12 mouse cellular contexts compared by ENCODE assay signal in genomic region chr5:115231552-115232120, GRCm38 (mm10). TPM values are rescaled to one million over a fixed set of nuclear protein-coding genes. Genes with fewer than 3 reads are reported as not detected.
DNase-seq lines count a peak whose midpoint lies in the region; ATAC-seq and TF ChIP-seq lines count a peak whose summit lies in the region.
"Had no signal": no experiment of that assay in that cellular context is flagged by ENCODE, and none has a peak within 500 bp of the region (broad histone marks: within the 10 kb centered on the region; RNA-seq: fewer than 3 reads in every experiment).

No protein-coding gene starts in this region.

- ATAC-seq in heart, embryonic 13.5 days (ENCODE audit: extremely low read depth, insufficient number of reproducible peaks, low FRiP score, low TSS enrichment), result no peak
- ATAC-seq in kidney, embryonic 16.5 days (ENCODE audit: low FRiP score, low TSS enrichment), result no peak
- no peak for ATAC-seq in embryonic facial prominence, embryonic 14.5 days (ENCODE audit: low read depth)
- ATAC-seq: forebrain, embryonic 14.5 days had no signal

- H3K4me2 ChIP-seq in heart, embryonic 13.5 days, result peak overlapping the region; percentile 24
- peak overlapping the region; percentile 24 for H3K4me2 ChIP-seq in kidney, embryonic 16.5 days (replicated peaks; ENCODE audit: low read depth, low read length)
- peak overlapping the region; percentile 13; the same call in 1 of the 2 replicates for H3K4me2 ChIP-seq in embryonic facial prominence, embryonic 14.5 days (ENCODE audit: low read depth, low read length)
- H3K4me2 ChIP-seq: liver, embryonic 12.5 days had no signal

- H3K9ac ChIP-seq in heart, embryonic 13.5 days, result peak overlapping the region; percentile 8
- H3K9ac ChIP-seq in kidney, embryonic 16.5 days (replicated peaks; ENCODE audit: low read length), result no peak overlapping the region
- no peak overlapping the region for H3K9ac ChIP-seq in embryonic facial prominence, embryonic 14.5 days (ENCODE audit: low read depth, low read length)
- H3K9ac ChIP-seq: liver, embryonic 12.5 days had no signal

- H3K4me3 ChIP-seq in heart, embryonic 13.5 days, result no peak overlapping the region
- no peak overlapping the region for H3K4me3 ChIP-seq in kidney, embryonic 16.5 days (ENCODE audit: low read length)
- H3K4me3 ChIP-seq in E14TG2a.4 (replicated peaks; ENCODE audit: low read length), result peak overlapping the region; percentile 56
- no peak overlapping the region for H3K4me3 ChIP-seq in embryonic facial prominence, embryonic 14.5 days (ENCODE audit: low read depth, low read length)
- H3K4me3 ChIP-seq: liver, embryonic 12.5 days had no signal

- no peaks in the 10 kb centered on the region for H3K36me3 ChIP-seq in heart, embryonic 13.5 days
- no peaks in the 10 kb centered on the region for H3K36me3 ChIP-seq in kidney, embryonic 16.5 days (ENCODE audit: insufficient read depth, low read length)
- no peaks in the 10 kb centered on the region for H3K36me3 ChIP-seq in E14TG2a.4 (ENCODE audit: insufficient read depth, low read length)
- no peaks in the 10 kb centered on the region for H3K36me3 ChIP-seq in embryonic facial prominence, embryonic 14.5 days (ENCODE audit: control insufficient read depth, insufficient read depth, low read length)
- H3K36me3 ChIP-seq: liver, embryonic 12.5 days had no signal

- WGBS in heart, embryonic 13.5 days, result 43% methylated on average over 16 of the region's 16 CpGs
- WGBS in kidney, embryonic 16.5 days, result 19% methylated on average over 16 of the region's 16 CpGs
- 28% methylated on average over 16 of the region's 16 CpGs for WGBS in embryonic facial prominence, embryonic 14.5 days

- no peak for DNase-seq in heart, postnatal 4 days
- DNase-seq in kidney, adult 11 months, result no peak
- no peak for DNase-seq in embryonic facial prominence, embryonic 14.5 days (ENCODE audit: low spot score)
- no peak for DNase-seq in neural tube, embryonic 10.5 days (ENCODE audit: extremely low spot score, low spot score)
- DNase-seq: cerebellum, adult 11-12 months; kidney, postnatal 25 days; thymus, postnatal 36 days had no signal

- no peak overlapping the region for H3K27ac ChIP-seq in heart, embryonic 13.5 days (replicated peaks)
- no peak overlapping the region for H3K27ac ChIP-seq in kidney, embryonic 16.5 days (ENCODE audit: low read length)
- no peak overlapping the region for H3K27ac ChIP-seq in embryonic facial prominence, embryonic 14.5 days (replicated peaks; ENCODE audit: low read depth, low read length)
- H3K27ac ChIP-seq: liver, embryonic 12.5 days had no signal

- H3K27me3 ChIP-seq in heart, embryonic 13.5 days (replicated peaks), result peaks cover 34% of the 10 kb centered on the region
- H3K27me3 ChIP-seq in kidney, embryonic 16.5 days (ENCODE audit: insufficient read depth, low read length), result peaks cover 11% of the 10 kb centered on the region
- peaks cover 11% of the 10 kb centered on the region for H3K27me3 ChIP-seq in E14TG2a.4 (ENCODE audit: insufficient read depth, low read length)
- peaks cover 5% of the 10 kb centered on the region; the same call in 1 of the 2 replicates for H3K27me3 ChIP-seq in embryonic facial prominence, embryonic 14.5 days (replicated peaks; ENCODE audit: control insufficient read depth, insufficient read depth, low read length)

- H3K4me1 ChIP-seq in heart, embryonic 13.5 days, result peaks cover 10% of the 10 kb centered on the region
- peaks cover 14% of the 10 kb centered on the region for H3K4me1 ChIP-seq in kidney, embryonic 16.5 days (ENCODE audit: insufficient read depth, low read length)
- H3K4me1 ChIP-seq in E14TG2a.4 (replicated peaks; ENCODE audit: low read depth, low read length), result peaks cover 54% of the 10 kb centered on the region
- peaks cover 7% of the 10 kb centered on the region; the same call in 1 of the 2 replicates for H3K4me1 ChIP-seq in embryonic facial prominence, embryonic 14.5 days (ENCODE audit: control insufficient read depth, insufficient read depth, low read length)

- H3K9me3 ChIP-seq in heart, embryonic 13.5 days, result no peaks in the 10 kb centered on the region
- H3K9me3 ChIP-seq in kidney, embryonic 16.5 days (ENCODE audit: low read length), result no peaks in the 10 kb centered on the region
- H3K9me3 ChIP-seq in E14TG2a.4 (ENCODE audit: low read length), result no peaks in the 10 kb centered on the region
- H3K9me3 ChIP-seq in embryonic facial prominence, embryonic 14.5 days (ENCODE audit: control insufficient read depth, low read length), result no peaks in the 10 kb centered on the region
- H3K9me3 ChIP-seq: liver, embryonic 12.5 days had no signal

- TF ChIP-seq CTCF in E14TG2a.4 (conservative IDR thresholded peaks at IDR 0.05; ENCODE audit: low read length), result no peak

RNA-seq across cellular contexts. Expression of gene Pop5, which starts 4.0 kb away (rescaled TPM):
- polyA plus RNA-seq in heart, embryonic 13.5 days (2015; fragmentation: Nextera tagmentation; extraction: Ambion mirVana), result 63.6 and 73.0 TPM in 2 replicates
- total RNA-seq in heart, postnatal 4 days (2021), result 10 to 100 TPM; 21.1 to 26.1 TPM
- 129 and 135 TPM in 2 replicates for polyA plus RNA-seq in kidney, embryonic 16.5 days (2015; fragmentation: Nextera tagmentation; extraction: Ambion mirVana)
- polyA plus RNA-seq in embryonic facial prominence, embryonic 14.5 days (2014; fragmentation: Nextera tagmentation; extraction: Ambion mirVana), result 82.6 and 95.5 TPM in 2 replicates

RNA-seq across cellular contexts. Expression of gene Cabp1, which starts 37.5 kb away (rescaled TPM):
- polyA plus RNA-seq in heart, embryonic 13.5 days (2015; fragmentation: Nextera tagmentation; extraction: Ambion mirVana), result 0.53 and 0.60 TPM in 2 replicates
- 1 to 10 TPM; 5.5 to 6.6 TPM for total RNA-seq in heart, postnatal 4 days (2021)
- polyA plus RNA-seq in kidney, embryonic 16.5 days (2015; fragmentation: Nextera tagmentation; extraction: Ambion mirVana), result 1.3 TPM in 2 replicates
- polyA plus RNA-seq in embryonic facial prominence, embryonic 14.5 days (2014; fragmentation: Nextera tagmentation; extraction: Ambion mirVana), result 2.7 and 3.1 TPM in 2 replicates

RNA-seq across cellular contexts. Expression of gene Rnf10, which starts 41.1 kb away (rescaled TPM):
- polyA plus RNA-seq in heart, embryonic 13.5 days (2015; fragmentation: Nextera tagmentation; extraction: Ambion mirVana), result 111 and 121 TPM in 2 replicates
- total RNA-seq in heart, postnatal 4 days (2021), result 100 to 1,000 TPM; 277 to 284 TPM
- polyA plus RNA-seq in kidney, embryonic 16.5 days (2015; fragmentation: Nextera tagmentation; extraction: Ambion mirVana), result 122 and 134 TPM in 2 replicates
- 77.2 and 79.1 TPM in 2 replicates for polyA plus RNA-seq in embryonic facial prominence, embryonic 14.5 days (2014; fragmentation: Nextera tagmentation; extraction: Ambion mirVana)

RNA-seq across cellular contexts. Expression of gene Coq5, which starts 47.8 kb away (rescaled TPM):
- polyA plus RNA-seq in heart, embryonic 13.5 days (2015; fragmentation: Nextera tagmentation; extraction: Ambion mirVana), result 67.1 and 70.2 TPM in 2 replicates
- total RNA-seq in heart, postnatal 4 days (2021), result 100 to 1,000 TPM; 113 to 117 TPM
- 54.3 and 55.8 TPM in 2 replicates for polyA plus RNA-seq in kidney, embryonic 16.5 days (2015; fragmentation: Nextera tagmentation; extraction: Ambion mirVana)
- 39.0 and 41.9 TPM in 2 replicates for polyA plus RNA-seq in embryonic facial prominence, embryonic 14.5 days (2014; fragmentation: Nextera tagmentation; extraction: Ambion mirVana)
